Comparison of ENCODE assay signal across 27 mouse cellular contexts in genomic region chr5:139228318-139228717, GRCm38 (mm10).
"Had no signal": no experiment of that assay in that cellular context is flagged by ENCODE, and none has a peak within 500 bp of the region (broad histone marks: within the 10 kb centered on the region; RNA-seq: fewer than 3 reads in every experiment).

No protein-coding gene starts in this region.

- H3K27me3 ChIP-seq: limb, embryonic 12.5 days; limb, embryonic 13.5 days; limb, embryonic 15.5 days; liver, embryonic 12.5 days; liver, embryonic 13.5 days; liver, embryonic 15.5 days; lung, embryonic 15.5 days; megakaryocyte, embryonic 14.5 days; midbrain, embryonic 12.5 days; midbrain, embryonic 13.5 days; midbrain, embryonic 15.5 days had no signal

- DNase-seq: left cerebral cortex, postnatal 4 days; liver; liver, embryonic 13.5 days; liver, postnatal 0 days; lung, adult 18-20 months; lung, adult 2 months; lung, embryonic 14.5 days; lung, postnatal 10 days; lung, postnatal 14 days; lung, postnatal 36 days; lung, postnatal 4 days; midbrain, embryonic 14.5 days had no signal

- H3K27ac ChIP-seq: limb, embryonic 10.5 days; limb, embryonic 12.5 days; limb, embryonic 13.5 days; limb, embryonic 15.5 days; liver, embryonic 12.5 days; liver, embryonic 13.5 days; liver, embryonic 14.5 days; liver, embryonic 15.5 days; lung, embryonic 15.5 days; macrophage; midbrain, embryonic 10.5 days; midbrain, embryonic 12.5 days; midbrain, embryonic 13.5 days; midbrain, embryonic 15.5 days had no signal

- H3K4me1 ChIP-seq: limb, embryonic 10.5 days; limb, embryonic 12.5 days; limb, embryonic 13.5 days; limb, embryonic 15.5 days; lung, embryonic 15.5 days; midbrain, embryonic 10.5 days; midbrain, embryonic 12.5 days; midbrain, embryonic 13.5 days; midbrain, embryonic 15.5 days had no signal

- H3K4me3 ChIP-seq: limb, embryonic 10.5 days; limb, embryonic 12.5 days; limb, embryonic 13.5 days; limb, embryonic 15.5 days; liver, embryonic 12.5 days; liver, embryonic 13.5 days; liver, embryonic 15.5 days; lung, embryonic 15.5 days; megakaryocyte, embryonic 14.5 days; midbrain, embryonic 10.5 days; midbrain, embryonic 12.5 days; midbrain, embryonic 13.5 days; midbrain, embryonic 15.5 days; myocyte had no signal
